Mouse (Mus musculus): Measurements from ENCODE around the gene Krt71. TPM values are rescaled to one million over a fixed set of nuclear protein-coding genes. Genes with fewer than 3 reads are reported as not detected.

Gene Krt71
- polyA plus RNA-seq, 1 experiment, result not detected

DNA sequence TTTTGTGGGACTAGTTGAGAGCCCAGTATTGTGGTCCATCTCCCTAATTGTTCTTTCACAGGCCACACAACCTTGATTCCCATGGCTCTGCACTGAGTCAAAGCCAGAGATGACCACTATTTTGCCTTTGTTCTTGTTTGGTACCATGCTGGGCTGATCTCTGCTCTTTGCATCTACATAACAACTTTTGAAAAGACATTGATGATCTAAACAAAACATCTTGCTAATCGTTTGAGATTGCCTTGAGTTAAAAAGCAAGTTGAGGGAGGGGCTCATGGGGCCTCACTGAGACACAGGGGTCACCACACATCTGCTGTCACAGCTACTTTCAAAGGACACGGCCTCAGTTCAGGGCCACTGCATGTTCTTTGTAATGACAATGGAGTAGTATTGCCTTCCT is 40.5 kb downstream of the Krt71 start:
- TF ChIP-seq GATA1 (IDR thresholded peaks at IDR 0.05; ENCODE audit: low read length), result no peak

DNA sequence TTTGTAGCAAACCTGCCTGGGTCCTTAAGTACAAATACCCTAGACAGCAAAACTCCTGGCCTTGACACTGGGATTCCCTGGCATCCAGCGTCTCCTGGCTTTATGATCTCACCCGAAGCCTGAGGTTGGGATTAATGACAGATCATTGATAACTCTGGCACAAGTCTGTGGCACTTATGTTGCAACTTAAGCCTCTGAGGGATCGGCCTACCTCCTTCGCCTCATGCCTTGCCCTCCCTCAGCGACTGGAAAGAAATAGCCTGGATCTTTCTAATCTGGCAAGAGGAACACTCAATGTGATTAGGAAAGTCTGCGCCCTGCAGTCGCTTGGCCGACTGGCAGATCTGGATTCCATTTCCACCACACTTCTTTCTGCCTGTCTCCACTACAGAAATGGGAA is 43.0 kb downstream of the Krt71 start:
- no peak for TF ChIP-seq GATA1 (IDR thresholded peaks at IDR 0.05; ENCODE audit: low read length)

DNA sequence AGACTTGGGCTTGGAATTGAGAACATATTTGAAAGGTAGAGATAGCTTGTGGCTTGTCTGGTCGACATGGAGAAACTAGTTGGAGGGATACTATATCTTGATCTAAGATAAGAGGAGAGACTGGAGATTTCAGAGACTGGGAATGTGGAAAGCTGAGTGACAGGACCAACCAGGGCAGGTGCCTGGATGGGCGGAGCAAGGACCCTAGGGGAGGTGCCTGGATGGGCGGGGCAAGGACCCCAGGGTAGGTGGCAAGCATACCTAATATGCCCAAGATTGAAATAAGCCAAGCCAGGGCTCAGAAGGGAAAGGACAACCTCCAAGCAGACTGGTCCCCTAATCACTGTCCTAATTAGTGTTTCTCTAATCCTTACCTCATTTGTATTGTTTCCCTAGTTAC is 43.7 kb downstream of the Krt71 start:
- TF ChIP-seq GATA1 (IDR thresholded peaks at IDR 0.05; ENCODE audit: low read length), result no peak

DNA sequence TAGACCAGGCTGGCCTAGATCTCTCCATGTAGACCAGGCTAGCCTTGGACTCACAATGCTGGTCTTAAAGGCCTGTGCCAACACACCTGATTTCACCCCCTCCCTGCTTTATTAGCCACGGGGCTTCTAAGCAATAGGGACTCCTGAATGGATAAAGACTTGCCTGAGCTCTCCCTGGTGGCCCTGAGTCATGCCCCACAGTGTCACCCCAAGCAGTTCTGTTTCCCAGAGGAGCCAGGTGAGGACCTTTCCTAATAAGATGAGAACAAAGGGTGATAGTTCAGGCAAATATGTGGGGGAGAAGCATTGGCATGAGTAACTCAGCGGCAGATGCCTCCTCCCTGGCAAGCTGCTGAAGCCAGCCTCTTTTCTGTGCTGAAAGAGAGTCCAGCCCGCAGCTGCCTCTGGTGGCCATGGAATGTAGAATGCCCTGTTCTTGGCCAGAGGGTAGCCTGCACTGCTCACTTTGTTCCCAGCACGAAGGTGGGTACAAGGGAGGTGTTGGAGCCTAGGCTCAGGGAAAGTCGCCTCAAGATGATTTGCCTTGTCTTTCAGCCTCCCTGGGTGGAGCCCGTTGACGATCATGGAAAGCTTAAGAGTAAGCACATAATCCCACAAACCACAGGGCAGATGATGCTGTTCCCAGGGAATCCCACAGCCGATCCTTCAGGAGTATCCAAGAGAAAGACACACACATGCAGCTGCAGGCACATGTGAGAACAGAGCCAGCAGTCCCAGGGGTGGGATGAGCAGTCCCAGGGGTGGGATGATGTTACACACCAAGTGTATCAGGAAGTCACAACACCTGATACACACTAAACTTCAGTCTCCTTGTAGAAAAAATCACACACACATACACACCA is 45.4 kb downstream of the Krt71 start:
- TF ChIP-seq GATA1 (IDR thresholded peaks at IDR 0.05; ENCODE audit: low read length), result no peak

DNA sequence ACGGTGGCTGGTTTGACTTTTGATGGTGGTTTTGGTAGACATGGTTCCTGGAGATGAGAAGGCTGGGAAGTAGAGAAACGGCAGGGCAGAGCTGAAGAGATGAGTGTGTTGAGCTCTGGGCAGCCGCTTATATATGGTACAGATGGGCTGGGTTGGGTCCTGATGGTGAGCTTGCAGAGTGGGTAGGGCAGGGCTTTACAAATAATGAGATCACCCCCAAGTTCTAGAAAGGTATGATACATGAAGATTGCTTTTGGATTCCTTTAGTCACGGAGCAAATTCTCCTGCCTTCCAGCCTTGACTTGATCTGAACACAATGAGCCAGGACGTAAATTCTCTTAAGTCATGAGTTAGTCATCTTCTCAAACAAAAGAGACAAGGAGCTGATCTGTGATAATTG is 48.7 kb downstream of the Krt71 start, which contains the start of gene Krt6a:
TSS of gene Krt6a (minus strand) at position 101 of the 400 bp plus-strand sequence.
- no peak for TF ChIP-seq GATA1 (IDR thresholded peaks at IDR 0.05; ENCODE audit: low read length)

DNA sequence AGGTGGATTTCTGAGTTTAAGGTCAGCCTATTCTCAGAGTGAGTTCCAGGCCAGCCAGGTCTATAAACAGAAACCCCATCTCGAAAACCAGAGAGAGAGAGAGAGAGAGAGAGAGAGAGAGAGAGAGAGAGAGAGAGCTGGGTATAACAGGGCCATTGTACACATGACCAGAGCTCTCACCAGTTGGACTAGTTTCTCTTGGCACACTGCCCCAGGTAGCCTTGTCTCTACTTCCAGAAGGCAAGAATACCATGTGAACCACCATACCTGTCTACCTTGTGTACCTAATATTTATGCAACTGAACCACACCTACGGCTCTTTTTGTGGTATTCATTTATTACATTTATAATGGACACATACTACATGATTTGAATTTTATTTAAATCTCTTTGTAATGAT is 54.7 kb downstream of the Krt71 start:
- TF ChIP-seq GATA1 (IDR thresholded peaks at IDR 0.05; ENCODE audit: low read length), result no peak

Other genes starting within 250 kb of the Krt71 start
- not detected in 2 replicates for gene Gm49425, start 225.8 kb downstream of the Krt71 start, polyA plus RNA-seq (2012)
- not detected in 2 replicates for gene Krt84, start 210.3 kb downstream of the Krt71 start, polyA plus RNA-seq (2012)
- gene Krt82, start 192.4 kb downstream of the Krt71 start, polyA plus RNA-seq (2012), result not detected in 2 replicates
- not detected in 2 replicates for gene Krt90, start 180.2 kb downstream of the Krt71 start, polyA plus RNA-seq (2012)
- not detected in 2 replicates for gene Krt75, start 169.2 kb downstream of the Krt71 start, polyA plus RNA-seq (2012)
- not detected in 2 replicates for gene Gm5414, start 114.9 kb downstream of the Krt71 start, polyA plus RNA-seq (2012)
- gene Gm5478, start 95.7 kb downstream of the Krt71 start, polyA plus RNA-seq (2012), result not detected in 2 replicates
- not detected in 2 replicates for gene Krt6b, start 62.8 kb downstream of the Krt71 start, polyA plus RNA-seq (2012)
- not detected in 2 replicates for gene Krt6a, start 48.8 kb downstream of the Krt71 start, polyA plus RNA-seq (2012)
- gene Krt5, start 30.2 kb downstream of the Krt71 start, polyA plus RNA-seq (2012), result not detected in 2 replicates
- not detected in 2 replicates for gene Krt72, start 43.4 kb upstream of the Krt71 start, polyA plus RNA-seq (2012)
- gene Krt73, start 59.2 kb upstream of the Krt71 start, polyA plus RNA-seq (2012), result not detected in 2 replicates
- gene Krt2, start 75.1 kb upstream of the Krt71 start, polyA plus RNA-seq (2012), result not detected in 2 replicates
- not detected in 2 replicates for gene Krt1, start 107.7 kb upstream of the Krt71 start, polyA plus RNA-seq (2012)
- not detected in 2 replicates for gene Krt77, start 126.6 kb upstream of the Krt71 start, polyA plus RNA-seq (2012)
- not detected in 2 replicates for gene Krt76, start 149.8 kb upstream of the Krt71 start, polyA plus RNA-seq (2012)
- not detected in 2 replicates for gene Krt4, start 181.6 kb upstream of the Krt71 start, polyA plus RNA-seq (2012)
- not detected in 2 replicates for gene Krt79, start 197.2 kb upstream of the Krt71 start, polyA plus RNA-seq (2012)
- not detected in 2 replicates for gene Krt78, start 211.2 kb upstream of the Krt71 start, polyA plus RNA-seq (2012)